28 mouse cellular contexts compared by ENCODE assay signal in genomic region chr2:178795841-178796240, GRCm38 (mm10).
A peak's percentile ranks its signal among the peaks of the same experiment; 100 is the strongest.
DNase-seq lines count a peak whose midpoint lies in the region; ATAC-seq lines count a peak whose summit lies in the region.
"Had no signal": no experiment of that assay in that cellular context is flagged by ENCODE, and none has a peak within 500 bp of the region (broad histone marks: within the 10 kb centered on the region; RNA-seq: fewer than 3 reads in every experiment).

No protein-coding gene starts in this region.

- no peak for ATAC-seq in midbrain, embryonic 15.5 days (replicated peaks)
- ATAC-seq: CD4-positive, CD25-positive, alpha-beta regulatory T cell, adult 4 months; forebrain, embryonic 15.5 days; intestine, embryonic 16.5 days; liver, embryonic 12.5 days; liver, postnatal 0 days had no signal

- WGBS in midbrain, embryonic 10.5 days = 51% methylated on average over 3 of the region's 3 CpGs
- WGBS in midbrain, embryonic 15.5 days = 39% methylated on average over 3 of the region's 3 CpGs

- H3K4me1 ChIP-seq in midbrain, embryonic 10.5 days = peaks cover 8% of the 10 kb centered on the region
- H3K4me1 ChIP-seq in midbrain, embryonic 15.5 days = no peaks in the 10 kb centered on the region
- H3K4me1 ChIP-seq: forebrain, embryonic 15.5 days; heart, embryonic 15.5 days; hindbrain, embryonic 13.5 days; liver, embryonic 12.5 days; megakaryocyte, embryonic 14.5 days; midbrain, embryonic 13.5 days had no signal

- intact Hi-C loops in gastrocnemius, postnatal 14 days (cut with DNase I; ENCODE audit: low total_unique reads) = no loop called here
- intact Hi-C loops in gastrocnemius, postnatal 36 days (cut with DNase I) = no loop called here

- H3K36me3 ChIP-seq in midbrain, embryonic 10.5 days = no peaks in the 10 kb centered on the region
- no peaks in the 10 kb centered on the region for H3K36me3 ChIP-seq in midbrain, embryonic 15.5 days (replicated peaks)
- H3K36me3 ChIP-seq: embryonic facial prominence, embryonic 12.5 days; forebrain, embryonic 15.5 days; heart, embryonic 15.5 days; hindbrain, embryonic 13.5 days; liver, embryonic 12.5 days; midbrain, embryonic 13.5 days had no signal

- H3K27ac ChIP-seq in midbrain, embryonic 10.5 days (replicated peaks) = peak overlapping the region; percentile 46; the same call in 1 of the 2 replicates
- no peak overlapping the region for H3K27ac ChIP-seq in midbrain, embryonic 15.5 days
- H3K27ac ChIP-seq: embryonic facial prominence, embryonic 12.5 days; forebrain, embryonic 15.5 days; heart, adult 2 months; heart, embryonic 15.5 days; hindbrain, embryonic 13.5 days; liver, embryonic 12.5 days; midbrain, embryonic 13.5 days had no signal

- H3K4me2 ChIP-seq in midbrain, embryonic 15.5 days = no peak overlapping the region
- H3K4me2 ChIP-seq: embryonic facial prominence, embryonic 12.5 days; forebrain, embryonic 15.5 days; heart, embryonic 15.5 days; hindbrain, embryonic 13.5 days; liver, embryonic 12.5 days; midbrain, embryonic 13.5 days had no signal

- H3K9ac ChIP-seq in midbrain, embryonic 15.5 days = no peak overlapping the region
- H3K9ac ChIP-seq: embryonic facial prominence, embryonic 12.5 days; forebrain, embryonic 15.5 days; heart, embryonic 15.5 days; hindbrain, embryonic 13.5 days; liver, embryonic 12.5 days; liver, postnatal 0 days; midbrain, embryonic 13.5 days had no signal

- no peaks in the 10 kb centered on the region for H3K27me3 ChIP-seq in midbrain, embryonic 10.5 days (ENCODE audit: low read depth, poor library complexity, severe bottlenecking)
- no peaks in the 10 kb centered on the region for H3K27me3 ChIP-seq in midbrain, embryonic 15.5 days (replicated peaks)
- H3K27me3 ChIP-seq: embryonic facial prominence, embryonic 12.5 days; forebrain, embryonic 15.5 days; heart, embryonic 15.5 days; hindbrain, embryonic 13.5 days; liver, embryonic 12.5 days; megakaryocyte, embryonic 14.5 days; midbrain, embryonic 13.5 days had no signal

- no peak overlapping the region for H3K4me3 ChIP-seq in midbrain, embryonic 10.5 days
- H3K4me3 ChIP-seq in midbrain, embryonic 15.5 days = no peak overlapping the region
- H3K4me3 ChIP-seq: embryonic facial prominence, embryonic 12.5 days; forebrain, embryonic 15.5 days; heart, adult 2 months; heart, embryonic 15.5 days; hindbrain, embryonic 13.5 days; liver, embryonic 12.5 days; megakaryocyte, embryonic 14.5 days; midbrain, embryonic 13.5 days had no signal

- H3K9me3 ChIP-seq in midbrain, embryonic 10.5 days (replicated peaks) = no peaks in the 10 kb centered on the region
- H3K9me3 ChIP-seq in midbrain, embryonic 15.5 days = no peaks in the 10 kb centered on the region
- H3K9me3 ChIP-seq: embryonic facial prominence, embryonic 12.5 days; forebrain, embryonic 15.5 days; heart, embryonic 15.5 days; midbrain, embryonic 13.5 days had no signal

- DNase-seq in gastrocnemius, postnatal 14 days = peak; percentile 24
- DNase-seq in gastrocnemius, postnatal 36 days = no peak
- DNase-seq in midbrain, embryonic 10.5 days (ENCODE audit: low spot score) = peak; percentile 28
- peak; percentile 40 for DNase-seq in retina, postnatal 1 day
- DNase-seq in Muller cell, postnatal 12 days (ENCODE audit: inconsistent ontology term) = no peak
- no peak for DNase-seq in kidney, adult 9 months
- DNase-seq: adrenal gland, postnatal 25 days; cerebellum, adult 11-12 months; cerebellum, adult 9-11 months; kidney, adult 8-10 months; kidney, postnatal 10 days; layer of hippocampus, postnatal 36 days; left cerebral cortex, postnatal 4 days; liver, postnatal 0 days; lung, postnatal 36 days; right cerebral cortex, postnatal 25 days; thymus, postnatal 4 days had no signal

Comparison
In these comparisons a context has a peak if more than half of its experiments do, and no peak if none do; other contexts are left out.
1. DNase-seq: peak in gastrocnemius, postnatal 14 days (single experiment), midbrain, embryonic 10.5 days (single experiment) and retina, postnatal 1 day (single experiment); none in gastrocnemius, postnatal 36 days (0 of 2), Muller cell, postnatal 12 days (single experiment) and kidney, adult 9 months (single experiment).